ENCODE assay signal across 16 mouse cellular contexts in the genomic region with DNA sequence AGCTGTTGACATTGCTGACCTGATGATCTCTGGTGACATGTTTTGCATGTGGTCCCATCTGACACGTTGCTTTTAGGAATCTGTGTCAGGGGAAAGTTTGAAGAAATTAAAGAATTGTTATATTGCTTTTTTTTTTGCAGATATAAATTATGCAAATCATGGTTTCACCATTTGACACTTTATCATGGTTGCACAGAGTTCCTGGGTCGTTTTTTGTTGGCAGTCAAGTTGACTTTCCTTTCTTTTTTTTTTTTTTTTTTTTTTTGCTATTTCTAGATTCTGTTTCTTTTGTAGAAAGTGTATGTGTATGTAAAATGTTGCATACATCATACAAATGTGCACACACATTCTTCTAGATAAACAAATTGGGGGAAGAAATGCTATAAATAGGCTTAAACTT. TPM values are rescaled to one million over a fixed set of nuclear protein-coding genes. Genes with fewer than 3 reads are reported as not detected.
"Had no signal": no experiment of that assay in that cellular context is flagged by ENCODE, and none has a peak within 500 bp of the region (broad histone marks: within the 10 kb centered on the region; RNA-seq: fewer than 3 reads in every experiment).

No protein-coding gene starts in this region.

- H3K9ac ChIP-seq: limb, embryonic 12.5 days had no signal

- H3K27ac ChIP-seq: kidney, postnatal 0 days; limb, embryonic 12.5 days; liver, embryonic 14.5 days; neural tube, embryonic 12.5 days had no signal

- DNase-seq: kidney, adult 9 months; kidney, postnatal 4 days; lung, adult 18-20 months; right cerebral cortex, postnatal 14 days; thymus, postnatal 36 days had no signal

- H3K9me3 ChIP-seq: limb, embryonic 12.5 days; midbrain, embryonic 12.5 days; neural tube, embryonic 12.5 days had no signal

- H3K27me3 ChIP-seq: limb, embryonic 12.5 days; midbrain, embryonic 12.5 days; neural tube, embryonic 12.5 days had no signal

- ATAC-seq: inflammation-experienced regulatory T-cells, adult 6 months; intestine, postnatal 0 days had no signal

RNA-seq across cellular contexts. Expression of gene Cyp17a1, which starts 18.1 kb away (rescaled TPM):
- total RNA-seq: layer of hippocampus, adult 2 months; layer of hippocampus, postnatal 25 days; left cerebral cortex, adult 8-10 months; left cerebral cortex, postnatal 25 days had no signal
- polyA plus RNA-seq: intestine, postnatal 0 days; kidney, postnatal 0 days; limb, embryonic 12.5 days; midbrain, embryonic 12.5 days; neural tube, embryonic 12.5 days had no signal
